Mouse (Mus musculus) G1E (cell line): ENCODE data around the gene Cd207.

Experiments used
- CTCF ChIP-seq: IDR thresholded peaks from 2 replicates; pipeline ENCODE4 v1.5.1; 2012; ENCODE audit warnings: low read depth, low read length, inconsistent platforms, mixed read lengths
- GATA1 ChIP-seq: IDR thresholded peaks from 2 replicates; pipeline ENCODE4 v1.6.1; 2012; ENCODE audit warnings: borderline replicate concordance, low read length, inconsistent platforms, mixed read lengths
- GATA2 ChIP-seq: IDR thresholded peaks from 2 replicates; pipeline ENCODE4 v1.6.1; 2012; ENCODE audit warnings: low read depth, low read length, inconsistent platforms, borderline replicate concordance
- POLR2AphosphoS5 ChIP-seq: IDR thresholded peaks from 2 replicates; pipeline ENCODE4 v1.6.1; 2012; ENCODE audit warnings: low read depth, low read length, inconsistent platforms; ENCODE audit not compliant: insufficient replicate concordance
- TAL1 ChIP-seq: conservative IDR thresholded peaks from 2 replicates; pipeline ENCODE4 v1.6.1; 2012; ENCODE audit warnings: low read depth, low read length, inconsistent platforms, mixed read lengths

DNA sequence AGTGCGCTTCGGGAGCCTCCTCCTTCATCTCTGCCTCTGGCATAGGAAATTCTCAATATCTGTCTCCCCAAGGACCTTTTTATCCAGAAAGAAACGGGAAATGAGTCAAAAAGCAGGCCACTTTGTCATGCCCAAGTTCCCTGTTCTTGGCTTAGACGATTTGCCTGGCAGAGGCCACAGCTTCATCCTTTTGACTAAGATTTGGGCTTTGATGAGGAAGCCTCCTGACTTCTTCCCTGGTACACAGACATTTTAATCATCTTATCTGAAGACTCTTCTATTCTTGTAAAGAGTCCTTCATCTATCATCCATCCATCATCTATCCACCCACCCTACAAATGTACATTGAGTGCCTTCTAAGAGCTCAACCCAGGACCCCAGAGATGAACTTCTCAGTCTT, at the start of gene Cd207:
- TF ChIP-seq CTCF (no peak), POLR2AphosphoS5 (no peak), GATA1 (no peak), TAL1 (no peak), GATA2 (no peak)
